Mouse (Mus musculus) c-Kit-positive CD71-positive TER-119-negative erythroid progenitor cells, embryonic 14.5 days (primary cell): ENCODE measurements around the gene Vwa2.

Experiments
- DNase-seq: peaks from one replicate; pipeline ENCODE4 v3.0.0-alpha.2; 2013; ENCODE audit warnings: low read depth

Gene Vwa2

GRCm38 (mm10) chr19:56908472-56909270 lies 34.6 kb downstream of the Vwa2 start:
- DNase-seq = peak; percentile 2

GRCm38 (mm10) chr19:56910561-56910960 lies 36.5 kb downstream of the Vwa2 start:
- no peak for DNase-seq

DNA sequence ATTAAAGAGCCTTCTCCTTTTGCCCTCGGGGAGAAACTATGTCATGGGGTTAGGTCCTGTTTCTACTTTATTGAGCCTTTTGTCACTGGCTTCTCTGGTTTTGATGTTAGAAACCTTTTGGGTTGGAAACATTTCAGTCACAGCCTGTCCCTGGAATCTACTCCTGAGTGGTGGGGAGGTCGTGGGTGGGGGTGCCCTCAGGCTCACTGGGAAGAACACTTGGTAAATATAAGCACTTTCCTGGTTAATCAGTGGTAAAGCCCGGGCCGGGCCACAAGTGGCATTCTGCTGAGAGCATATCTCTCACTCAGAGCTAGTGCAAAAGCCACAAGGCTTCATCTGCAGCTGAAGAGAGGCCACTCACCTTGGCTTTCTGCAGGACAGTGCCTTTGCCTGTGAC lies 39.7 kb downstream of the Vwa2 start:
- no peak for DNase-seq

DNA sequence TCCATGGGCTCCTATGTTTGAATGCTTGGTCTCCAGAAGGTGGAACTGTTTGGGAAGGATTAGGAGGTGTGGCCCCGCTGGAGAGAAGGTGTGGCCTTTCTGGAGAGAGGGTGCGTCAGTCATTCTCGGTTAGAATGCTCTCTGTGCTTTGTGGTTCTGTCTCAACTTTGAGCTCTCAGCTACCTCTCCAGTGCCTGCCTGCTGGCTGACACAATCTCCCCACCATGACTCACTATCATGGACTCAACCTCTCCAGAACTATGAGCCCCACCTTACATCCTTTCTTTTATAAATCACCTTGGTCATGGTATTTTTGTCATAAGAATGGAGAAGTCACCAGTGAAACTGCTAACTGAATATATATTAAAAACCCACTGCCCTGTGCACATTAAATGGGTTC lies 40.6 kb downstream of the Vwa2 start:
- DNase-seq = no peak

DNA sequence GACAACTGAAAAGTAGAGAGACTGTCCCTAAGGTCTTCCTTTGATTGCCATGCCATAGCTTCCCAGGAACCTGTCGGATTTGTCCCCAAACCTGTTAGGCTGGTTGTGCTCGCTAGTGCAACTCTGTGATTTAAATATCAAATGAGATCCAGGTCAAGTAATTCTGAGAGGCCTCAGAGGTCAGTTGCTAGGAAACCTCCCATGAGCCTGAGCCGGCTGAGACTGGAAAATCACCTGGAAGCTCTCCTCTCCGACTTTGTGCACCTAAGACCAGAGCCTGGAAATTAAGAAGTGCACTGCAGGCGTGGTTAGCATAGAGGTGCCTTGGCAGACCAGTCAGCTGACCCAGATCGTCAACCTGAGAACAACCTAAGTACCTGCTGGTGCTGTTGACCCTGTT lies 41.0 kb downstream of the Vwa2 start:
- no peak for DNase-seq

- DNase-seq = peak; percentile 15
These were observed 45.6 kb downstream of the Vwa2 start for GRCm38 (mm10) chr19:56919628-56920027.

DNA sequence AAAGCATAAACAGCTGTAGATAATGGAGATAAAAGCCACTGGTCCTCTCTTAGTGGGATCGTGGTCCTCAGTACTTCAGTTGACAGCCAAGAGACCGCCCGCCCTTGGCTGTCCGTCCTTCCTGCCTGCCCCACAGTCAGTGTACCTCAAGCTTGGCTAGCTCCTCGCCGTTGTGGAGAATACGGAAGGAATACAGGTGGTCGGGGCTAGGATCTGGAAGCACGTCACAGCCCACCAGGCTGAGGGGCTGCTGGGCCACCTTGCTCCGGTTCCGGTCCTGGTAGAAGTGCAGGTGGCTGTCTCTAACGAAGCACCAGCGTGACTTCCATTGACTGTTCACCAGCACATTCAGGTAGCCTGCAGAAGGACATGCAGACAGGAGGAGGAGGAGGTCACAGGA lies 46.2 kb downstream of the Vwa2 start:
- DNase-seq = no peak

DNA sequence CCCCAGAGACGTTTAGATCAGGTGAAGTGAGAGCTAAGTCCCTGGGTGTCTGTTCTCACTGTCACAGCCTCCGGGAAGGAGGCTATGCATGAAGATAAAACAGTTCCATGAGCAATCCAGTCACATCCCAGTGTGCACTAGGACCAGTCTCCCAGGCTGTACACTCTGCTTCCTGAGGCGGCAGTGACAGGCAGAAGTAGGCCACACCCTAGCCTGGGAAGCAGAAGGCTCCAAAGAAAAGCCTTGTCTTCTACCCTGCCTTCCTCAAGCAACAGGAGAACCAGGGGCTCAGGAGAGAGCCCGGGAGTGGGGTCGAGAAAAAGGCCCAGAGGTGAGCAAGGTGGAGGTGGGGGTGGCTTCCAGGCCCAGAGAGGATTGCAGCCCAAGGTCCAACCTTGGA lies 47.7 kb downstream of the Vwa2 start:
- DNase-seq = no peak

GRCm38 (mm10) chr19:56929392-56929791 lies 55.3 kb downstream of the Vwa2 start:
- no peak for DNase-seq

DNA sequence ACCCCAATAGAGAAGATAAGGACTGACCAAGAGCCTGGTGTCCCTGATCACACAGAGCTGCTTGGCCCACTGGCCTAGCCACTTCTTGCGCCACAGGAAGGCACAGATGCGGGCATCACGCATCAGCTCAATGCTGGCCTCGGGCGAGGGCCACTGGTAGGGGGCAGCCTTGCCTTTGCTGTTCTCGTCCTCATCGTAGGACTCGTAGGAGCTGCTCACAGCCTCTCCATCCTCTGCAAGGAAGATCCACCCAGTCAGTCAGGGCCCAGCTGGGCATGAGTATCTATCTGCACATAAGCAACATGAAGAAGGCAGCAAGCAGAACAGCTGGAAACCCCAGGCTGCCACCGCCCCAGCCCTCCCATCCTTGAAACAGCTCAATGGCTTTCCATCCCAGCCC lies 56.0 kb downstream of the Vwa2 start:
- DNase-seq = no peak

GRCm38 (mm10) chr19:56933800-56934199 lies 59.8 kb downstream of the Vwa2 start:
- no peak for DNase-seq

- DNase-seq = no peak
These were observed 61.1 kb downstream of the Vwa2 start for GRCm38 (mm10) chr19:56935111-56935510.

GRCm38 (mm10) chr19:56935777-56936176 lies 61.7 kb downstream of the Vwa2 start:
- DNase-seq = peak; percentile 3

DNA sequence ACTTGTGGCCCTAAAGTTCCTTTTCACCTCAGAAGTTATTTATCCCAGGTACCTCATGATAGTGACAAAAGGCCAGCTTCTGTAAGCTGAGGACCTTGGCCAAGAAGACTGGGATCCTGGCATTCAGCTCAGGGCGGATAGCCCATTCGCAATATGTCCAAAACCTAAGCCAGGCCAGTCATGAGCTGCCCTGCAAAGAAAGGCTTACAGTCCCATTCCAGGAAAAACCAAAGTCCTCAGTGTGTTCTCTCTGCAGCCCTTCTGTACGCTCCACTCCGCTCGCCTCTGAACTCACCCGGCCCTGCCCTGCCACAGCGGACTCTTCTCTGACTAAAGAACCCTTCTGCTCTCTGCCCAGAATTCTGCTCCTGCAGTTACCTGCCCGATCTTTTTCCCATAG lies 62.2 kb downstream of the Vwa2 start:
- DNase-seq = no peak

GRCm38 (mm10) chr19:56937911-56938310 lies 63.9 kb downstream of the Vwa2 start:
- no peak for DNase-seq

DNA sequence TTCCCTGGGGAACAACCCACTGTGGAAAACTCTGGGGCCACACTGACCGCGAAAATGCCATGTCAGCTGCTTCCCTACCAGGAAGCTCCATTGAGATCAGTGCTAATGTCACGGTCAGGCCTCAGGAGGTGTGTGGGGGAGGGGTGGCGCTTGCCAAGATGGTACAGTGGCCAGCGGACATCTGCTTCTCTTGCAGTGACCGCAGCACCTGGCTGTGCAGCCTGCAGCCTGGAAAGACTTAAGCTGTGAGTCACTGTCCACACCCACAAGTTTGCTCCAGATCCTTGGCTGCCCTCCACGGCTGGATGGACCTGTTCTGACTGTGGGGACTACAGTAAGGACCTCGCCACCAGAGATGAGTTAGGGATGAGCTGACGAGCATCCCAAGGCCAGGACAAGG lies 65.8 kb downstream of the Vwa2 start:
- DNase-seq = no peak

GRCm38 (mm10) chr19:56940507-56940906 lies 66.5 kb downstream of the Vwa2 start:
- DNase-seq = no peak

DNA sequence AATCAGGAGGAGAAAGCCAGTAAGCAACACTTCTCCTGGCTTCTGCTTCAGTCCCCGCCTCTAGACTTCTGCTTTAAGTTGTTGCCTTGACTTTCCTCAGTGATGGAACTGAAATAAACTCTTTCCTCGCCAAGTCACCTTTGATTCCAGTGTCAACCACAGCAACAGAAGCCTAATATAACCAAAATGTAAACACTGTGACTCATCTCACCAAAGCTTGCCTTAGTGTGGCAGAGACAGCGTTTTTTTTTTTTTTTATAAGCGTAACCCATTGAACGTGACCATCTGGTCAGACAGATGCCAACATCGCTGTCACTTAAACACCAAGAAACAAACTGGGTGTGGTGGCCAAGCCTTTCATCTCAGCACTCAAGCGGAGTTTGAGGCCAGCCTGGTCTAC lies 68.2 kb downstream of the Vwa2 start:
- DNase-seq = no peak

DNA sequence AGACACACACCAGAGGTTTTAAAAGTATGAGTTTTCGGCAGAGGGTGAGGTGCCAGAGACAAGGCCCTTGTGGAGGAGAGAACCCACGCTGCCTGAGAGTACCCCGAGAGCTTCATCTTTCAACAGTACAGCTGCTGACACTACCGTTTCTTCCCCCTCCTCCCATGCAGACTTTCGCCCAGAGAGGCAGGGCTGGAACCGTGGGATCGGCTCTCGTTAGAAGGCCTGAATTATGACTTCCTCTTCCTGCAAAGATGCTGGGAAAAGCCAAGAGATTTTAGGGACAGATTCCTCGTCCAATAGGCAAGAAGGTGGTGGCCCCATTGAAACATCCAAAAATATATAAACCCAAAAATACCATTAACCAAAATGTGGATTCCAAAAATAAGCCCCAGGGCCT lies 70.2 kb downstream of the Vwa2 start:
- no peak for DNase-seq

DNA sequence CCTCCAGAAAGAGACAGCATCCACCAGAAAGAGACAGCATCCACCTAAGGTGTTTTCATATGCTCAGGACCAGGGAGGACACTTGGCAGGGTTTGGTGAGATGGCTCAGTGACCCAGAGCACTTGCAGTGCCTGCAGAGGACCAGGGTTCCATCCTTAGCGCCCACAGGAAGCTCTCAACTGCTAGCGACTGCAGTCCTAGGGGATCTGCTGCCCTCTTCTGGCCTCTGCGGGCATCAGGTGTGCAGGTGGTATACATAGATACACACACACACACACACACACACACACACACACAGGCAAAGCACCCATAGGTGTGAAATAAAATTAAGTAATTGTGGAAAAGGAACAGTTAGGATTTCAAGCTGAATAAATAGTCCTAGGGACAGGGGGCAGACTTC lies 70.8 kb downstream of the Vwa2 start:
- no peak for DNase-seq

GRCm38 (mm10) chr19:56945621-56946020 lies 71.6 kb downstream of the Vwa2 start:
- DNase-seq = no peak

DNA sequence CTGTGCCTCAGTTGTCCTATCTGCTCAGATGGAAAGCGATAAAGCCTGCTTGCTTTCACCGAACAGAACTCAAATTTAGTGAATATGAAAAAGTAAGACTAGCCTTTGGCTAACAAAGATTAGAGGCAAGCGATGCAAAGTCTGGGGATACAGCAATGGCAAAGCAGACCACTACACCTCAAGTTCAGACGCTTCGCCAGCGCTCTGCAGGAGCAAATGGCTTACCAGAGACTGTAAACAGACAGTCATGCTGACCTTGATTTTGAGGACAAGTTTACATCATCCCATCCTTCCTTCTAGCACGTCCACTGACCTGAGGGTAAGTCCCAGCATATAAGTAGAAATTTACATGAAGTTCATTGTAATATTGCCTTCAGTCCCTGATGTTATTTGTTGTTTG lies 72.2 kb downstream of the Vwa2 start:
- DNase-seq = no peak

GRCm38 (mm10) chr19:56946727-56947126 lies 72.7 kb downstream of the Vwa2 start:
- no peak for DNase-seq

- DNase-seq = no peak
These were observed 74.0 kb downstream of the Vwa2 start for GRCm38 (mm10) chr19:56947971-56948610.
